Mouse (Mus musculus): Measurements from ENCODE around the gene Vmn1r221.
"Not testable (repeated sequence)": the region's sequence is repeated elsewhere in the genome, so short reads cannot be mapped to it uniquely, and the experiment has no call there.

Vmn1r221 gene

GRCm38 (mm10) chr13:23213827-23214226, at the start of gene Vmn1r221:
Vmn1r221 (plus strand) TSS chr13:23214127.
- not testable (repeated sequence) for DNase-seq (ENCODE audit: inconsistent age in 2 of 2, low spot score in 1 of 2)

GRCm38 (mm10) chr13:23166471-23166870, 47.5 kb upstream of the Vmn1r221 start:
- DNase-seq (ENCODE audit: inconsistent age in 2 of 2, low spot score in 1 of 2) = not testable (repeated sequence)

GRCm38 (mm10) chr13:23187875-23188274, 26.1 kb upstream of the Vmn1r221 start, which contains the start of gene Vmn1r220:
Vmn1r220 (minus strand) TSS chr13:23187975.
- DNase-seq (ENCODE audit: inconsistent age in 2 of 2, low spot score in 1 of 2) = no peak

DNA sequence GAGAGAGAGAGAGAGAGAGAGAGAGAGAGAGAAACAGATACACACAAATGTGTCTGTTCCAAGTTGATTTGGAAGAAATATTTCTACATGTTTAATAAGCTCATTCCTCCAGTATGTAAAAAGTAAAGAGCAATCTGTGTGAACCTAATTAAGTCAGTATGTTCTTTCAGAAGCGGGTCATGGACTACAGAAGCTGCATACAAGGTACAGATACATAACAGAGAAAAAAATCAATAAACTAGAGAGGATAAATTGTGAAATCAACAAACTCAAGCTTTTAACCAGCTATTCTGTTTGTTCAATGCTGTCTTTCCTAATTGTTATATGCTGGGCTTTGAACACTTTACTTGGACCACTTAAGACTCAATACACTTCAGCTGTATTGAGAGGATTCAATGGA, 10.0 kb upstream of the Vmn1r221 start:
- not testable (repeated sequence) for DNase-seq (ENCODE audit: inconsistent age in 2 of 2, low spot score in 1 of 2)

GRCm38 (mm10) chr13:23235847-23236246, 21.9 kb downstream of the Vmn1r221 start, which contains the start of gene Vmn1r222:
Vmn1r222 (minus strand) TSS chr13:23235947.
- not testable (repeated sequence) for DNase-seq (ENCODE audit: inconsistent age in 2 of 2, low spot score in 1 of 2)

DNA sequence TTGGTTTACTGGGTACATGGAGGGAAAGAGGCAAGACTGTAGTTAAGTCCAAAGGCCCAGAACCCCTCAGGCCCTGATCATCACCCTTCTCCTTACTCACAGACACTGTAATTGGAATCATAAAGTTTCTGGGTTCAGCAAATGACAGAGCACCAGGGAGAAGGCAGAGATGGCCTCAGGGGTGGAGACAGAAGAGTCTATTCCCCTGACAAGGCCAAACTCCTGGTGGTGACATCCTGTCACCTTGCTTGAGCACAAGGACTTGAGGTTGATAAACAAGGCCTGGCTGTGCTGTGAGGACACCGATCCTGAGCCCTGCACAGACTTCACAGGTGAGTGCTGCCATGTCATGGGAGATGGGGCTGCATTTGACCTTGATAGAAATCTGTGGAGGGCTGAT, 32.9 kb downstream of the Vmn1r221 start, which contains the start of gene Vmn1r223:
Gene Vmn1r223, plus strand, starts transcription at position 301 of the 400 bp plus-strand sequence.
- DNase-seq (ENCODE audit: inconsistent age in 2 of 2, low spot score in 1 of 2) = not testable (repeated sequence)

DNA sequence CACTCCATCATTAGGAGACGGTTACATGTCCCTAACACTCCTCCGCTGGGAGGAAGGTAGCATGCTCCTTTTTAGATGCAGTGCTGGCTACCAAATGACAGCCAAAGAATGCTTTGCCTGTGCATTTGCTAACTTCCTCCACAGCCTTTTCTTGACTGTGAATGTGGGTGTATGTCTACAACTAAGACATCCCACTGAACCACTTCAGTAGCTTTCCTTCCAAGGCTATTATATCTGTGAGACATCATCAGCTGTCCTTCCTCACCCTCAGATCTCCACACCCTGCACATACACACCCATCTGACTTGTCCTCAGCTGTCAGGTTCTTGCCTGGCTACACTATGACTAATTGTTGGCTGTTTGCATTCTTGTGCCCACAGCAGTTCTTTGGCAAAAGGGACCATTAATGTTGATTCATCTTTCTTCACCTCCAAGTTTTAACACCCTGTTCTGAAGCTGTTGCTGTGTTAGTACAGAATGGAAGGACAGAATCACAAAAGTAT, 44.7 kb downstream of the Vmn1r221 start:
- DNase-seq (ENCODE audit: inconsistent age in 2 of 2, low spot score in 1 of 2) = no peak

DNA sequence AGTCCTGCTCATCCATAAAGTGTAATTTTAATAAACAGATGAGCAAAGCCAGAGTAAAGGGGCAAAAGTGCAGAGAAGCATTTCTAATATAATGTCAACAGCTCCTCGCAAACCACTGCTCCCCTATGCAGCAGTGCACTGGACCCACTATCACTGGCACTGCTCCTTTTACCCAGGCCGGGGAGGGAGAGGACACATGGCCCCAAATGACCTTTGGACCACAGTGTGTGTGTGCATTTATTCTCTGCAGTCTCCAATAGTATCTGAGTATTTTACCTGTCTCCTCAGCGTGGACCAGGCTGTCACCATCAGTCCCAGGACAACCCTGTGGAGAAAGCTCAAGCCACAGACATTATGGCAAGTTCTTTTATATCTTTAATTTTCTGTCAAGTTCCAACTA, 54.7 kb downstream of the Vmn1r221 start:
- not testable (repeated sequence) for DNase-seq (ENCODE audit: inconsistent age in 2 of 2, low spot score in 1 of 2)

- DNase-seq (ENCODE audit: inconsistent age in 2 of 2, low spot score in 1 of 2) = not testable (repeated sequence)
Measured at GRCm38 (mm10) chr13:23269127-23269526, 55.2 kb downstream of the Vmn1r221 start.

DNA sequence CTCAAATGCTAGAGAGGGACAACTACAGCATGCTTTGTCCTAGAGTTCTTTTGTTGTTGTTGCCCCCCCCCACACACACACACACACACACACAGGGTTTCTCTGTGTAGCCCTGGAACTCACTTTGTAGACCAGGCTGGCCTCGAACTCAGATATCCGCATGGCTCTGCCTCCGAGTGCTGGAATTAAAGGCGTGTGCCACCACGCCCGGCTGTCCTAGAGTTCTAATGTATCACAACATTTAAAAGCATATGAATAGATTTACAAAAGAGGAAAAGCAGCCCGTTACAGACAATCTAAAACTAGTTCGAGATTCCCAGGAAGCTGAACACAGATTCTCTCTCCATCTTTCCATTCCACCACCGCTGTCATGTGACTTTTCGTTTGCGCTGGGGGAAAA, 55.8 kb downstream of the Vmn1r221 start:
- no peak for DNase-seq (ENCODE audit: inconsistent age in 2 of 2, low spot score in 1 of 2)

DNA sequence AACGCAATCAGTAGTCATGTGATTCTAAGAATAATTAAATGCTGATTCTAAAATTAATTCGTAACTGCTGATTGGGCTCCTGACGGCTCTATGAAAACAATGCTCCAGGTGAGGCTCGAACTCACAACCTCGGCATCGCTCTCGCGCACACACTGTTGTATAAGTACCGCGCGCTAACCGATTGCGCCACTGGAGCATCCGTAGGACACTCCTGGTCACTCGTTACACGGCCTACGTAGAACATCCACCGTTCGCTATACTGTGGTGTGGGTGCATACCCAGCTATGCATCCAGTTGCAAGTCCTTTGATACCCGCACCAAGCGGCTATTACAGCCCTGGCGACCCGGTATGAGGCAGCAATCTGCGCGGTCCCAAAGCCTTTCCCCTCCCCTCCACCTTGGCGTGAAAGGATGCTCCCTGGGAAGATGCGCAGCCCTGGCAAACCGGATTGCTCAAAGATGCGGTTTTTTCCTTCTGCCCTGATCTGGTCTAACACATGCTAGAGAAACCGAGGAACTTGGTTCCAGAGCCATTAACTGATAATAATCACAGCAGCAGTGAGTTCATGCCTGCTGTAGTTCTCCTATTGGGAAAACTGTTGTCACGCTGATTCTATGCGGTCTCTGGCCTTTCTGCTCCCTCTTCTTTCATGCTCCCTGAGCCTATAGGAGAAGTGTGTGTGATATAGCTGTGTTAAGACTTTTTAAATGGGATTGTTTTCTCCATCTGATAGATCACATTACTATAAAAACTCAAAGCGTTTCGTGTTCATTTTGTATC, 56.6 kb downstream of the Vmn1r221 start:
- DNase-seq (ENCODE audit: inconsistent age in 2 of 2, low spot score in 1 of 2) = no peak
